Mouse (Mus musculus): Measurements from ENCODE around the gene Slfn14. TPM values are rescaled to one million over a fixed set of nuclear protein-coding genes. Genes with fewer than 3 reads are reported as not detected.

Slfn14 gene
- polyA plus RNA-seq (2015; fragmentation: Nextera tagmentation; extraction: Ambion mirVana): not detected in 2 replicates

GRCm38 (mm10) chr11:83286566-83286965, at the start of gene Slfn14:
Gene Slfn14, minus strand, starts transcription at chr11:83286726.

GRCm38 (mm10) chr11:83302526-83303251, 16.2 kb upstream of the Slfn14 start, which contains the start of gene Pex12:
Gene Pex12, minus strand, starts transcription at chr11:83302586.

GRCm38 (mm10) chr11:83298225-83299195, 12.0 kb upstream of the Slfn14 start, which contains the start of gene Ap2b1:
Gene Ap2b1, plus strand, starts transcription at chr11:83299024.

Other genes starting within 250 kb of the Slfn14 start
- 5.7 and 8.7 TPM in 2 replicates for gene Slfn2, start 221.6 kb downstream of the Slfn14 start, polyA plus RNA-seq (2015; fragmentation: Nextera tagmentation; extraction: Ambion mirVana)
- 0.67 and 0.82 TPM in 2 replicates for gene Slfn1, start 169.9 kb downstream of the Slfn14 start, polyA plus RNA-seq (2015; fragmentation: Nextera tagmentation; extraction: Ambion mirVana)
- 0.10 and 0.27 TPM in 2 replicates for gene Slfn4, start 111.5 kb downstream of the Slfn14 start, polyA plus RNA-seq (2015; fragmentation: Nextera tagmentation; extraction: Ambion mirVana)
- 0.40 and 0.51 TPM in 2 replicates for gene Slfn3, start 95.4 kb downstream of the Slfn14 start, polyA plus RNA-seq (2015; fragmentation: Nextera tagmentation; extraction: Ambion mirVana)
- gene Ap2b1, start 12.3 kb upstream of the Slfn14 start, polyA plus RNA-seq (2015; fragmentation: Nextera tagmentation; extraction: Ambion mirVana): 18.9 and 20.0 TPM in 2 replicates
- gene Pex12, start 15.9 kb upstream of the Slfn14 start, polyA plus RNA-seq (2015; fragmentation: Nextera tagmentation; extraction: Ambion mirVana): 12.1 and 13.1 TPM in 2 replicates
- gene Rasl10b, start 122.4 kb upstream of the Slfn14 start, polyA plus RNA-seq (2015; fragmentation: Nextera tagmentation; extraction: Ambion mirVana): 1.2 and 1.4 TPM in 2 replicates
- 0.05 TPM in 1 of 2 replicates, not detected in the other for gene Gas2l2, start 142.7 kb upstream of the Slfn14 start, polyA plus RNA-seq (2015; fragmentation: Nextera tagmentation; extraction: Ambion mirVana)
- 0.35 and 0.88 TPM in 2 replicates for gene 1700020L24Rik, start 151.0 kb upstream of the Slfn14 start, polyA plus RNA-seq (2015; fragmentation: Nextera tagmentation; extraction: Ambion mirVana)
- gene Mmp28, start 176.3 kb upstream of the Slfn14 start, polyA plus RNA-seq (2015; fragmentation: Nextera tagmentation; extraction: Ambion mirVana): 2.6 and 4.3 TPM in 2 replicates
- gene Taf15, start 186.4 kb upstream of the Slfn14 start, polyA plus RNA-seq (2015; fragmentation: Nextera tagmentation; extraction: Ambion mirVana): 3.5 and 3.9 TPM in 2 replicates
- not detected in 2 replicates for gene Heatr9, start 235.4 kb upstream of the Slfn14 start, polyA plus RNA-seq (2015; fragmentation: Nextera tagmentation; extraction: Ambion mirVana)
- 0.45 and 1.5 TPM in 2 replicates for gene Ccl5, start 243.8 kb upstream of the Slfn14 start, polyA plus RNA-seq (2015; fragmentation: Nextera tagmentation; extraction: Ambion mirVana)